Mouse (Mus musculus): Measurements from ENCODE around the gene Stx11. TPM values are rescaled to one million over a fixed set of nuclear protein-coding genes. Genes with fewer than 3 reads are reported as not detected.

The Stx11 gene
- polyA plus RNA-seq, 1 experiment from 2014 or later = 6.1 TPM

GRCm38 (mm10) chr10:12909179-12909578 is 54.9 kb downstream of the Stx11 start:
- no peak overlapping the region for H3K9ac ChIP-seq
- 62% methylated on average over 1 of the region's 1 CpGs for WGBS
- H3K27ac ChIP-seq = no peak overlapping the region
- H3K4me3 ChIP-seq (replicated peaks) = no peak overlapping the region
- H3K4me2 ChIP-seq = no peak overlapping the region
- H3K27me3 ChIP-seq (replicated peaks) = no peaks in the 10 kb centered on the region
- no peak for ATAC-seq (ENCODE audit: insufficient read depth, low FRiP score, low read depth)
- H3K9me3 ChIP-seq = no peaks in the 10 kb centered on the region
- no peaks in the 10 kb centered on the region for H3K4me1 ChIP-seq
- no peaks in the 10 kb centered on the region for H3K36me3 ChIP-seq

- H3K9me3 ChIP-seq = no peaks in the 10 kb centered on the region
- H3K36me3 ChIP-seq = no peaks in the 10 kb centered on the region
- ATAC-seq (ENCODE audit: insufficient read depth, low FRiP score, low read depth) = no peak
- no peaks in the 10 kb centered on the region for H3K4me1 ChIP-seq
- H3K4me3 ChIP-seq (replicated peaks) = no peak overlapping the region
- no peaks in the 10 kb centered on the region for H3K27me3 ChIP-seq (replicated peaks)
- no peak overlapping the region for H3K4me2 ChIP-seq
- no peak overlapping the region for H3K27ac ChIP-seq
- H3K9ac ChIP-seq = no peak overlapping the region
- WGBS = 60% methylated on average over 5 of the region's 5 CpGs
Observed at GRCm38 (mm10) chr10:12904140-12904528, 60.0 kb downstream of the Stx11 start.

- Histone ChIP-seq H3K27ac (no peak overlapping the region), H3K4me3 (replicated peaks) (no peak overlapping the region), H3K9me3 (no peaks in the 10 kb centered on the region), H3K4me2 (no peak overlapping the region), H3K27me3 (replicated peaks) (no peaks in the 10 kb centered on the region), H3K36me3 (no peaks in the 10 kb centered on the region), H3K4me1 (no peaks in the 10 kb centered on the region), H3K9ac (no peak overlapping the region)
- ATAC-seq (ENCODE audit: insufficient read depth, low FRiP score, low read depth) = no peak
- 83% methylated on average over 5 of the region's 5 CpGs for WGBS
Observed at GRCm38 (mm10) chr10:12903440-12904139, 60.5 kb downstream of the Stx11 start.

- Histone ChIP-seq H3K36me3 (no peaks in the 10 kb centered on the region), H3K9me3 (no peaks in the 10 kb centered on the region), H3K27ac (no peak overlapping the region), H3K4me3 (replicated peaks) (no peak overlapping the region), H3K4me1 (no peaks in the 10 kb centered on the region), H3K9ac (no peak overlapping the region), H3K27me3 (replicated peaks) (no peaks in the 10 kb centered on the region), H3K4me2 (no peak overlapping the region)
- no peak for ATAC-seq (ENCODE audit: insufficient read depth, low FRiP score, low read depth)
- WGBS = 89% methylated on average over 5 of the region's 5 CpGs
Observed at GRCm38 (mm10) chr10:12899901-12900300, 64.2 kb downstream of the Stx11 start.

GRCm38 (mm10) chr10:12893339-12893738 is 70.8 kb downstream of the Stx11 start:
- Histone ChIP-seq H3K27ac (no peak overlapping the region), H3K27me3 (replicated peaks) (no peaks in the 10 kb centered on the region), H3K36me3 (no peaks in the 10 kb centered on the region), H3K4me1 (no peaks in the 10 kb centered on the region), H3K9me3 (no peaks in the 10 kb centered on the region), H3K9ac (no peak overlapping the region), H3K4me3 (replicated peaks) (no peak overlapping the region), H3K4me2 (no peak overlapping the region)
- 89% methylated on average over 3 of the region's 3 CpGs for WGBS
- no peak for ATAC-seq (ENCODE audit: insufficient read depth, low FRiP score, low read depth)

- H3K4me1 ChIP-seq = 0 out of 2 replicates have a peak, but pooled peaks cover 3% of the 10 kb centered on the region
- 71% methylated on average over 13 of the region's 13 CpGs for WGBS
- H3K4me2 ChIP-seq = no peak overlapping the region
- no peak overlapping the region for H3K4me3 ChIP-seq (replicated peaks)
- ATAC-seq (ENCODE audit: insufficient read depth, low FRiP score, low read depth) = no peak
- no peaks in the 10 kb centered on the region for H3K36me3 ChIP-seq
- H3K9me3 ChIP-seq = no peaks in the 10 kb centered on the region
- no peak overlapping the region for H3K9ac ChIP-seq
- H3K27me3 ChIP-seq (replicated peaks) = no peaks in the 10 kb centered on the region
- no peak overlapping the region for H3K27ac ChIP-seq
Observed at GRCm38 (mm10) chr10:12888373-12888772, 75.7 kb downstream of the Stx11 start.

Other genes with a start within 250 kb of the Stx11 start
- gene Utrn, start 94.9 kb downstream of the Stx11 start, polyA plus RNA-seq (2015; fragmentation: Nextera tagmentation; extraction: Ambion mirVana) = 68.1 and 72.2 TPM in 2 replicates
- gene Sf3b5, start 41.0 kb upstream of the Stx11 start, polyA plus RNA-seq (2015; fragmentation: Nextera tagmentation; extraction: Ambion mirVana) = 36.6 and 43.4 TPM in 2 replicates
- 237 and 238 TPM in 2 replicates for gene Plagl1, start 96.2 kb upstream of the Stx11 start, polyA plus RNA-seq (2015; fragmentation: Nextera tagmentation; extraction: Ambion mirVana)
- gene Zc2hc1b, start 213.7 kb upstream of the Stx11 start, polyA plus RNA-seq (2015; fragmentation: Nextera tagmentation; extraction: Ambion mirVana) = not detected in 2 replicates
- 74.1 and 75.3 TPM in 2 replicates for gene Ltv1, start 228.9 kb upstream of the Stx11 start, polyA plus RNA-seq (2015; fragmentation: Nextera tagmentation; extraction: Ambion mirVana)